Mouse (Mus musculus) lung, adult 2 months (tissue): ENCODE measurements around the gene Pptc7.

Source experiments
- CTCF ChIP-seq: fragments of 200-500 bp; IDR thresholded peaks from 2 replicates; pipeline ENCODE4 v1.5.1; 2011; ENCODE audit warnings: mild to moderate bottlenecking, low read length, control low read depth; ENCODE audit not compliant: insufficient read depth
- POLR2A ChIP-seq: fragments of 200-500 bp; IDR thresholded peaks from 2 replicates; pipeline ENCODE4 v1.6.1; 2011; ENCODE audit warnings: low read depth, mild to moderate bottlenecking, control low read depth, low read length, borderline replicate concordance; ENCODE audit errors: extremely low read depth

- TF ChIP-seq POLR2A (no peak), CTCF (no peak)
Measured at GRCm38 (mm10) chr5:122288147-122288811, 4.1 kb downstream of the Pptc7 start.
